Mouse (Mus musculus): ENCODE data around the gene Bpifb9a.
"Not testable (repeated sequence)": the region's sequence is repeated elsewhere in the genome, so short reads cannot be mapped to it uniquely, and the experiment has no call there.

The Bpifb9a gene

DNA sequence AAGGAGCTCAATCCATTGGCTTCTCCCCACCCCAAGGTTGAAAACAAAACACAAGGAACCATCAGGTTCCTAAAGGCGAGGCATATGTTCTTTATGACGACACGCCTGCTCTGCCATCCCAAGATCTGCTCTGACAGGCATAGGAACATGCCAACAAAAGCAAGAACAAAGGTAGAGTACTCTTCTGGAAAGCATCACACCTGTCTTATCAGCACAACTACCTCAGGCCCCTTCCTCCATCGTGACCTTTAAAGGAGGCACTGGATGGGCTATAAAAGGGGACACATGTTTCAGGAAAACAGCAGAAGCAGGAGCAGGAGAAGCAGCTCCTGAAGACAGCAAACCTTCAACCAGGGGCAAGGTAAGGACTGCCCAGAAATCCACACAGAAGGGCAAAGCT is 49.3 kb downstream of the Bpifb9a start, which contains the start of gene Bpifb9b:
Bpifb9b (plus strand) TSS at position 301 of the 400 bp plus-strand sequence.
- not testable (repeated sequence) for DNase-seq

DNA sequence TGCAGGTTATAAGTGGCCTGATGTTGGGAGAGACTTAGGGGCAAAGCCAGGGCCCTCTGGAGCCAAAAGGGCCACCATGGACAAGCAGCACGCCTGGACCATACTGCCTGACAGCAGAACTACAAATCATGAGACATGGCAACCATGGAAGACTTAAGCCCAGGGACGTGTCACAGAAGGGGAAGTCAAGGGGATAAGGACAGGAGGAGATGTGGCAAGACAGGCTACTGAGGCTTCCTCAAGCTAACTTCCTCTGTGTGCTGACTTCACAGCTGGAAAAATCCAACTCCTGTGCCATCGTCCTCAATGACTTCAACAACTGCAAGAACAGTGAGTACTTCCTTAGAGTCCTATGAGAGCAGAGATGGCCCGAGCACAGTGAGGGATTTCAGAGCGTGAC is 56.1 kb downstream of the Bpifb9a start:
- DNase-seq = not testable (repeated sequence)

Data from B cell, adult 2 months (primary cell).